Mouse (Mus musculus): ENCODE results near the gene Agr3. TPM values are rescaled to one million over a fixed set of nuclear protein-coding genes. Genes with fewer than 3 reads are reported as not detected.

Agr3 gene
- polyA plus RNA-seq, 1 experiment = 0.18 TPM

- Histone ChIP-seq H3K27me3 (ENCODE audit: control insufficient read depth, insufficient read depth, low read length) (no peaks in the 10 kb centered on the region), H3K27ac (ENCODE audit: control insufficient read depth, insufficient read depth, low read length) (no peak overlapping the region), H3K4me3 (ENCODE audit: control insufficient read depth, insufficient read depth, low read length) (no peak overlapping the region), H3K4me1 (replicated peaks; ENCODE audit: control insufficient read depth, insufficient read depth, low read length) (no peaks in the 10 kb centered on the region), H3K36me3 (ENCODE audit: control insufficient read depth, insufficient read depth, low read length) (no peaks in the 10 kb centered on the region)
- no peak for DNase-seq
- 88% methylated on average over 1 of the region's 1 CpGs for WGBS
- TF ChIP-seq CTCF (IDR thresholded peaks at IDR 0.05; ENCODE audit: borderline replicate concordance, control insufficient read depth, extremely low read depth, insufficient read depth, low read length, poor library complexity) (no peak), POLR2A (IDR thresholded peaks at IDR 0.05; ENCODE audit: control insufficient read depth, extremely low read depth, insufficient read depth, low read length, poor library complexity) (no peak)
Measured at GRCm38 (mm10) chr12:35951757-35952156, 26.3 kb downstream of the Agr3 start.

GRCm38 (mm10) chr12:35957235-35957634, 31.8 kb downstream of the Agr3 start:
- no peaks in the 10 kb centered on the region for H3K4me1 ChIP-seq (replicated peaks; ENCODE audit: control insufficient read depth, insufficient read depth, low read length)
- H3K4me3 ChIP-seq (ENCODE audit: control insufficient read depth, insufficient read depth, low read length) = no peak overlapping the region
- 66% methylated on average over 2 of the region's 2 CpGs for WGBS
- no peaks in the 10 kb centered on the region for H3K36me3 ChIP-seq (ENCODE audit: control insufficient read depth, insufficient read depth, low read length)
- TF ChIP-seq CTCF (IDR thresholded peaks at IDR 0.05; ENCODE audit: borderline replicate concordance, control insufficient read depth, extremely low read depth, insufficient read depth, low read length, poor library complexity) = no peak
- TF ChIP-seq POLR2A (IDR thresholded peaks at IDR 0.05; ENCODE audit: control insufficient read depth, extremely low read depth, insufficient read depth, low read length, poor library complexity) = no peak
- H3K27me3 ChIP-seq (ENCODE audit: control insufficient read depth, insufficient read depth, low read length) = no peaks in the 10 kb centered on the region
- DNase-seq = peak; percentile 4
- H3K27ac ChIP-seq (ENCODE audit: control insufficient read depth, insufficient read depth, low read length) = no peak overlapping the region

- Histone ChIP-seq H3K4me3 (ENCODE audit: control insufficient read depth, insufficient read depth, low read length) (no peak overlapping the region), H3K36me3 (ENCODE audit: control insufficient read depth, insufficient read depth, low read length) (no peaks in the 10 kb centered on the region), H3K4me1 (replicated peaks; ENCODE audit: control insufficient read depth, insufficient read depth, low read length) (no peaks in the 10 kb centered on the region), H3K27ac (ENCODE audit: control insufficient read depth, insufficient read depth, low read length) (no peak overlapping the region), H3K27me3 (ENCODE audit: control insufficient read depth, insufficient read depth, low read length) (no peaks in the 10 kb centered on the region)
- DNase-seq = no peak
- 90% methylated on average over 7 of the region's 7 CpGs for WGBS
- TF ChIP-seq POLR2A (IDR thresholded peaks at IDR 0.05; ENCODE audit: control insufficient read depth, extremely low read depth, insufficient read depth, low read length, poor library complexity) = no peak
Measured at GRCm38 (mm10) chr12:35966098-35966767, 40.8 kb downstream of the Agr3 start.

GRCm38 (mm10) chr12:35966768-35967141, 41.3 kb downstream of the Agr3 start:
- Histone ChIP-seq H3K4me1 (replicated peaks; ENCODE audit: control insufficient read depth, insufficient read depth, low read length) (no peaks in the 10 kb centered on the region), H3K27ac (ENCODE audit: control insufficient read depth, insufficient read depth, low read length) (no peak overlapping the region), H3K27me3 (ENCODE audit: control insufficient read depth, insufficient read depth, low read length) (no peaks in the 10 kb centered on the region), H3K36me3 (ENCODE audit: control insufficient read depth, insufficient read depth, low read length) (no peaks in the 10 kb centered on the region), H3K4me3 (ENCODE audit: control insufficient read depth, insufficient read depth, low read length) (no peak overlapping the region)
- 87% methylated on average over 7 of the region's 7 CpGs for WGBS
- DNase-seq = no peak
- TF ChIP-seq POLR2A (IDR thresholded peaks at IDR 0.05; ENCODE audit: control insufficient read depth, extremely low read depth, insufficient read depth, low read length, poor library complexity) (no peak), CTCF (IDR thresholded peaks at IDR 0.05; ENCODE audit: borderline replicate concordance, control insufficient read depth, extremely low read depth, insufficient read depth, low read length, poor library complexity) (no peak)

- no peaks in the 10 kb centered on the region for H3K4me1 ChIP-seq (replicated peaks; ENCODE audit: control insufficient read depth, insufficient read depth, low read length)
- no peaks in the 10 kb centered on the region for H3K36me3 ChIP-seq (ENCODE audit: control insufficient read depth, insufficient read depth, low read length)
- DNase-seq = no peak
- no peaks in the 10 kb centered on the region for H3K27me3 ChIP-seq (ENCODE audit: control insufficient read depth, insufficient read depth, low read length)
- no peak overlapping the region for H3K27ac ChIP-seq (ENCODE audit: control insufficient read depth, insufficient read depth, low read length)
- 25% methylated on average over 3 of the region's 3 CpGs for WGBS
- TF ChIP-seq CTCF (IDR thresholded peaks at IDR 0.05; ENCODE audit: borderline replicate concordance, control insufficient read depth, extremely low read depth, insufficient read depth, low read length, poor library complexity) (no peak), POLR2A (IDR thresholded peaks at IDR 0.05; ENCODE audit: control insufficient read depth, extremely low read depth, insufficient read depth, low read length, poor library complexity) (no peak)
- no peak overlapping the region for H3K4me3 ChIP-seq (ENCODE audit: control insufficient read depth, insufficient read depth, low read length)
Measured at GRCm38 (mm10) chr12:35975898-35976297, 50.5 kb downstream of the Agr3 start.

- Histone ChIP-seq H3K4me1 (replicated peaks; ENCODE audit: control insufficient read depth, insufficient read depth, low read length) (peaks cover 3% of the 10 kb centered on the region), H3K4me3 (ENCODE audit: control insufficient read depth, insufficient read depth, low read length) (no peak overlapping the region), H3K36me3 (ENCODE audit: control insufficient read depth, insufficient read depth, low read length) (no peaks in the 10 kb centered on the region), H3K27ac (ENCODE audit: control insufficient read depth, insufficient read depth, low read length) (no peak overlapping the region), H3K27me3 (ENCODE audit: control insufficient read depth, insufficient read depth, low read length) (no peaks in the 10 kb centered on the region)
- 94% methylated on average over 6 of the region's 6 CpGs for WGBS
- TF ChIP-seq POLR2A (IDR thresholded peaks at IDR 0.05; ENCODE audit: control insufficient read depth, extremely low read depth, insufficient read depth, low read length, poor library complexity) (no peak), CTCF (IDR thresholded peaks at IDR 0.05; ENCODE audit: borderline replicate concordance, control insufficient read depth, extremely low read depth, insufficient read depth, low read length, poor library complexity) (no peak)
- DNase-seq = no peak
Measured at GRCm38 (mm10) chr12:35977633-35978246, 52.3 kb downstream of the Agr3 start.
